Mouse (Mus musculus) E14TG2a.4 (cell line): Measurements from ENCODE around the gene Ptbp3.
A peak's percentile ranks its signal among the peaks of the same experiment; 100 is the strongest.

Source experiments
- H3K27me3 ChIP-seq: 2 replicates; pipeline ENCODE4 v1.6.1; 2014; ENCODE audit warnings: low read length, control low read depth; ENCODE audit not compliant: insufficient read depth
- H3K36me3 ChIP-seq: 2 replicates; pipeline ENCODE4 v1.6.1; 2014; ENCODE audit warnings: low read length, control low read depth; ENCODE audit not compliant: insufficient read depth
- H3K4me1 ChIP-seq: replicated peaks from 2 replicates; pipeline ENCODE4 v1.6.1; 2014; ENCODE audit warnings: low read depth, low read length, control low read depth
- H3K4me3 ChIP-seq: replicated peaks from 2 replicates; pipeline ENCODE4 v1.5.1; 2014; ENCODE audit warnings: mild to moderate bottlenecking, low read length
- H3K9me3 ChIP-seq: 2 replicates; pipeline ENCODE4 v1.6.1; 2014; ENCODE audit warnings: low read length, control low read depth
- CTCF ChIP-seq: conservative IDR thresholded peaks from 2 replicates; pipeline ENCODE4 v1.5.1; 2014; ENCODE audit warnings: low read length
- NANOG ChIP-seq: IDR thresholded peaks from 2 replicates; pipeline ENCODE4 v1.6.1; 2014; ENCODE audit warnings: borderline replicate concordance, low read length, mixed read lengths
- POU5F1 ChIP-seq: IDR thresholded peaks from 2 replicates; pipeline ENCODE4 v1.6.1; 2014; ENCODE audit warnings: low read length, borderline replicate concordance

Ptbp3 gene

DNA sequence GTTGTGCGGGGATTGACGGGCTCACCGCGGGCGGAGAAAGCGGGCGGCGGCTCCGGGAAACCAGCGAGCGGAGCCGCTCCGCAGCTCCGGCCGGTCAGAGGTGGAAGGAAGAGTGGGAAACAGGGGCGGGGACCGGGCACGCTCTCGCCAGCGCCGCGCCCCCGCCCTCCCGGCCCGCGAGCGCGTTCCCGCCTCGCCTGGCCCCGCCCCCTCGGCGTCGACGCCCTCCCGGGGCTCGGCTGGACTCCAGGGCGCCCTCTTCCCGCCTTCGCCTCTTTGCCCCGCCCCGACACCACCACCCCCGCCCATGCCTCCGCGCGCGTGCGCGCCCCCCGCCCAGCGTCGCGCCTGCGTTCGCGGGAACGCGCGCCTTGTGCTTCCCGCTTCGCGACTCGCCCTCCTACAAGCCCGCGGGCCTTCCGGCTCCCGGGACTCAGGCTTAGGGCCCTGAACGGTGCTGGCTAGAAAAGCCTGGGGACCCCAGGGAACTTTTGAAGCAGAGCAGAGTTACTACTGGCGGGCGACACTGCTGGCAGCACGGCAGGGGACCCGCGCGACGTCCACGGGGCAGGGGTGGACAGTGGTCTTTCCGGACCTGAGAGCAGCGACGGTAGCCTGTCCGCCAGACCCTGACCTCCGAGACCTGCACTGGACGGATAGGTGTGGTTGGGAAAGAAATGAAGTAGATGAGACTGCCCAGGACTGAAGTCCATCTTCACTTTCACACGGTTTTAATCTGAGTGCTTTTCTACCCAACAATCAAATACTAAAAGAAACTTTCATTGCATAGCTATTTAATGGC is at the start of gene Ptbp3:
Gene Ptbp3 (minus strand): TSS at position 190 of the 802 bp plus-strand sequence.
- Histone ChIP-seq H3K36me3 (no peaks in the 10 kb centered on the region), H3K4me1 (peaks cover 21% of the 10 kb centered on the region), H3K27me3 (peaks cover 7% of the 10 kb centered on the region), H3K9me3 (no peaks in the 10 kb centered on the region), H3K4me3 (peak within 1 kb of the TSS; percentile 94)
- TF ChIP-seq NANOG = no peak
- TF ChIP-seq POU5F1 = no peak
- TF ChIP-seq CTCF = no peak

DNA sequence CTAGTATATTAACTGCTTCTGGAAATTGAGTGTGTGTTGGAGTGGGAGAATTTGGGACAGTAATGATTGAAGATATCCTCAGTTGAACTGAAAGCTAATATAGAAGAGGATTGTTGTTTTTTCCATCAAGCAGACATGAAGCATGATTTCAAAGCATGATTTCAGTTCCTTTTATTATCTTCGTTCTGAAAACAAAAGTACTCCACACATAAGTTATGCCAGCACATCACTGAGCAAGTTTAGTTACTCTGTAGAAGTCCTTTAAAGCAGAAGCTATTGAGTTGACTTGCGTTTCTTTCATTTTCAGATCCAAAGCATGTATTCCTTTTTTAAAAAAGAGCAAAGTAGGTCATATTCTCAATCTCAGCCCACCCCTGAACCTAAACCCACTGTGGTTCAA is 47.4 kb upstream of the Ptbp3 start:
- TF ChIP-seq NANOG (no peak), CTCF (no peak), POU5F1 (no peak)
- Histone ChIP-seq H3K36me3 (no peaks in the 10 kb centered on the region), H3K4me3 (no peak overlapping the region), H3K9me3 (no peaks in the 10 kb centered on the region), H3K27me3 (no peaks in the 10 kb centered on the region), H3K4me1 (no peaks in the 10 kb centered on the region)

DNA sequence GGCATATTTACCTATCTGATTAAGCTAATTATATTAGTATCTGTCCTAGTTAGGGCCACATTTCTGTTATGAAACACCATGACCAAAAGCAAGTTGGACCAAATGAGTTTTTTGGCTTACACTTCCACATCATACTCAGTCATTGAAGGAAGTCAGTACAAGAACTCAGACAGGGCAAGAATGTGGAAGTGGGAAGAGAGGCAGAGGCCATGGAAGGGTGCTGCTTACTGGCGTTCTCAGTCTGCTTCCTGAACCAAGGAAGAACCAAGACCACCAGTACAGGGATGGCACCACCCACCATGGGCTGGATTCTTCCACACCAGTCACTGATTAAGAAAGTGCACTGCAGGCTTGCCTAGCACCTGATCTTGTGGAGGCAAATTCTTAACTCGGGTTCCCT is 45.5 kb upstream of the Ptbp3 start:
- no peak overlapping the region for H3K4me3 ChIP-seq
- H3K9me3 ChIP-seq = no peaks in the 10 kb centered on the region
- H3K36me3 ChIP-seq = no peaks in the 10 kb centered on the region
- no peaks in the 10 kb centered on the region for H3K4me1 ChIP-seq
- no peaks in the 10 kb centered on the region for H3K27me3 ChIP-seq
- TF ChIP-seq NANOG (no peak), POU5F1 (no peak), CTCF (no peak)

DNA sequence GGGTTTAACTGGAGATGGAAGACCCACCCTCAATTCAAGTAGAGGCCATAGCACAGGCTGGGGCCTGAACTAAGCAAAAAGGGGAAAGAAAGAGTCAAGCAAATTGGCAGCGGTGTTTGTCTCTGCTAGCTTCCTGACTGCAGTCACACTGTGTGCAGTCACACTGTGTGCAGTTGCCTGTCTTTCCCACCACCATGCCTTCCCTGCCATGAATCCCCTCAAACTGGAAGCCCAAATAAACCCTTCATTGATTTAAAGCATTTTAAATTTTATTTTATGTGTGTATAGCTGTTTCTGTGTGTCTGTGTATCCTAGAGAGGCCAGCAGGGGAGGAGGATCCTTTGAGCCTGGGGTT is 38.7 kb upstream of the Ptbp3 start:
- TF ChIP-seq POU5F1 (no peak), NANOG (no peak), CTCF (no peak)
- no peaks in the 10 kb centered on the region for H3K4me1 ChIP-seq
- no peak overlapping the region for H3K4me3 ChIP-seq
- 0 out of 2 replicates have a peak, but pooled peaks cover 2% of the 10 kb centered on the region for H3K27me3 ChIP-seq
- no peaks in the 10 kb centered on the region for H3K9me3 ChIP-seq
- no peaks in the 10 kb centered on the region for H3K36me3 ChIP-seq

DNA sequence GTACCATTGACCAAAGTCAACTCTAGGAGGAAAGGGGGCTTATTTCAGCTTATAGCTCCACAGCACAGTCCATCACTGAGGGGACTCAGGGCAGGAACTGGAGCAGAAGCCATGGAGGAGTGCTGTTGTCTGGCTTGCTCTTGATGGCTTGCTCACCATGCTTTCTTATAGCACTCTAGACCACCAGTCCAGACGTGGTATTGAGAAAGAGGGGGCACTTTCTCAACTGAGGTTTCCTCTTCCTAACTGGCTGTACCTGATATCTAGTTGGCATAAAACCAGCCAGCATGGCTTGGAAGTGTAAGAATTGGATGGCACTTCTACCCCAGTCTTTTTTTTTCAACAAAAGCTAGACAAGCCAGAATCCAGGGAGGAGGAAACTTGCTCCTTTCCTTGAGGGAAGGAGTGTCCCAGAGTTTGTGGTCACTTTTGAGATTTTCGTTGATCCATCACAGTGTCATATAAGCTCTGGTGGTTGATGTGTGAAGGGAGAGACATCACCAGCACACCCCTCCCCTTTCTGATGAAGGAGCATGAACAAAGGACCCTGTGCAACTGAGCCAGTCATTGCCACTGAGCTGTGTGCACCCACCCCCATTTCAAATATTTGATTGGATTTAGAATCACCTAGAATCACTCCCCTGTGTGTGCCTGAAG is 38.2 kb upstream of the Ptbp3 start:
- no peak for TF ChIP-seq CTCF
- TF ChIP-seq POU5F1 = no peak
- no peak for TF ChIP-seq NANOG
- Histone ChIP-seq H3K27me3 (peaks cover 4% of the 10 kb centered on the region), H3K9me3 (no peaks in the 10 kb centered on the region), H3K4me1 (0 out of 2 replicates have a peak, but pooled peaks cover 1% of the 10 kb centered on the region), H3K36me3 (no peaks in the 10 kb centered on the region), H3K4me3 (no peak overlapping the region)

DNA sequence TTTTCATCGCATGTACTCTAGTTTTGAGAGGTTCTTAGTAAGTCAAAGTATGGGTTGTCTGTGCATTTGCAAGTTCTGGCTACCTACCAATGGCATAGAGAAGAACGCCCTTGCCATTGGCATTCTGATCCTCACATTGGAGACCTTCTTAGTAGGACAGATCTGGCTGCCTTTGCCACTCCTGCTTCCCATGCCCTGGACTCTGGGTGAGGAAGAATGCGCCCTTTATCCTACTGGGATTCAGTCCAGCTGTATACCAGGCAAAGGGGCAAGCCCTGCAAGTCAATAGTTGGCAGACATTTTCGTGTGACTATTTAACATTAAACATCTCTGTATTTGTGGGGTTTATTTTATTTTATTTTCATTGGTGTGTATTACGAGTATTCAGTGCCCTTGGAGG is 35.9 kb upstream of the Ptbp3 start:
- H3K36me3 ChIP-seq = no peaks in the 10 kb centered on the region
- no peak overlapping the region for H3K4me3 ChIP-seq
- H3K27me3 ChIP-seq = peaks cover 9% of the 10 kb centered on the region
- H3K4me1 ChIP-seq = peaks cover 19% of the 10 kb centered on the region
- H3K9me3 ChIP-seq = no peaks in the 10 kb centered on the region
- TF ChIP-seq POU5F1 (no peak), NANOG (no peak), CTCF (no peak)

DNA sequence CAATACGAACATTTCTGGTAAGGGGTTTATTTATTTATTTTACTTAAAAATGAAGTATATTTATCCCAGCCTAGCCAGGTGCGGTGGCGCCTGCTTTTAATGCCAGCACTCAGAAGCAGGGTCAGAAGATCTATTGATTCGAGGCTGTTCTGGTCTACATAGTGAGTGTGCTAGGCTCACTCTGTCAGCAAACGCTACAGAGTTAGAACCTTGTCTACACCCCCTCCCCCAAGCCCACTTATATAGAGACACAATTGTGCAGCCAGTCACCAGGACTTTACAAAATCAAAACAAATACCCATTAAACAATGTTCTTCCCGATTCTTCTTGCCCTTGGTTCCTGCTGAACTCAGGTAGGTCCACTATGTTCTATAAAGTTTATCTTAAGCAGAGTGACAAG is 33.0 kb upstream of the Ptbp3 start:
- Histone ChIP-seq H3K4me1 (peaks cover 30% of the 10 kb centered on the region), H3K4me3 (peak overlapping the region; percentile 87), H3K36me3 (no peaks in the 10 kb centered on the region), H3K27me3 (peaks cover 18% of the 10 kb centered on the region), H3K9me3 (no peaks in the 10 kb centered on the region)
- TF ChIP-seq POU5F1 = no peak
- no peak for TF ChIP-seq NANOG
- no peak for TF ChIP-seq CTCF

DNA sequence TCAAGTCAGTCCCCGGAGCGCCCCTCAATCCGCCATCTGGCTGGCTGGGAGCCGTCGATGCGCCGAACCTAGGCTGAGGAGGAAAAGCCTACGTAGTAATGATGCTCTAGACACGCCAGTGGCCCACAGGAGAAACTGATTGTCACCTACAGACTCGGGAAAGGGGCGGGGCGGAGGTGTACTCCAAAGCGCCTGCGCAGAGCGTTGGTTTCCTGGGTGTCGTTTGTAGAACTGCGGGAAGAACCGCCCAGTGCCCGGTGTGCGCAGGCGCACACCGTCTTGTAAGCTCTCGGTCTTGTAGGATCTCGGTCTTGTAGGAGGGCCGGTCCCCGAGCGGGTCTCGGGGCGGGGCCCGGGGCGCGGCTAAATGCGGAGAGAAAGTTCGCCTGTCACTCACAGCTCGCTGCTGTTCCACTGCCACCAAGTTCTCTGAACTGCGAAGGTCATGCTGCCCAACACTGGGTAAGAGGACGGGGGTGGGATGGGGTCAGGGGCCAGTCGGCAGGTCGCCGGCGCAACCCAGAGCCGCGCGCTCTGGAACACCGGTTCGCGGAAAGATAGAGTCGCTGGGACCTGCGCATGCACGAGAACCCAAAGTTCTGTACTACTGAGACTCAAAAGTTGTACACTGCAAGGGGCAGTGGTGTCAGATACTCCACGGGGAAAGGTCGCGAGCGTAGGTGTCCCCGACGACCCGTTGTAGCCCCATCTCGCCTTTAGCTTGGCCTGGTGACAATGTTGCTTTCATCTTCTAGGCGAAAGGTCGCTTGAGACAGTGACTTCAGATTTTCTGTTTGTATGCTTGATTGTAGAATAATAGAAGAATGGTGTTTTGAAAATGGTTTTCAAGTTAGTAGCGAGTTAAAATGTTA is 32.4 kb upstream of the Ptbp3 start, which contains the start of gene Hsdl2:
Gene Hsdl2 (plus strand): TSS at position 250 of the 872 bp plus-strand sequence.
- H3K4me3 ChIP-seq = peak within 1 kb of the TSS; percentile 87

More for the DNA sequence above, 32.4 kb upstream of the Ptbp3 start, which contains the start of gene Hsdl2:
- peaks cover 30% of the 10 kb centered on the region for H3K4me1 ChIP-seq
- no peaks in the 10 kb centered on the region for H3K36me3 ChIP-seq
- H3K9me3 ChIP-seq = no peaks in the 10 kb centered on the region
- TF ChIP-seq CTCF = no peak
- H3K27me3 ChIP-seq = peaks cover 18% of the 10 kb centered on the region
